Mouse (Mus musculus): ENCODE measurements at regions not wholly inside any gene's neighbourhood (a gene's known extent, or its start where the extent isn't known, plus 50 kb on each side); places are given as distances from the start of the nearest gene placed in this dataset.
"Not testable (repeated sequence)": the region's sequence is repeated elsewhere in the genome, so short reads cannot be mapped to it uniquely, and the experiment has no call there.

- no peak for DNase-seq
These were observed 138.3 kb upstream of the Haao start for GRCm38 (mm10) chr17:83985916-83986578.

GRCm38 (mm10) chr17:83985333-83985790, 137.6 kb upstream of the Haao start:
- no peak for DNase-seq

- no peak for DNase-seq
These were observed 136.2 kb upstream of the Haao start for GRCm38 (mm10) chr17:83983837-83984388.

GRCm38 (mm10) chr17:83983070-83983836, 135.5 kb upstream of the Haao start:
- peak; percentile 52 for DNase-seq

- no peak for DNase-seq
These were observed 134.9 kb upstream of the Haao start for GRCm38 (mm10) chr17:83982700-83983069.

- DNase-seq, result no peak
These were observed 131.2 kb upstream of the Haao start for GRCm38 (mm10) chr17:83978858-83979470.

GRCm38 (mm10) chr17:83977725-83978124, 130.0 kb upstream of the Haao start:
- no peak for DNase-seq

GRCm38 (mm10) chr17:83975813-83976212, 128.1 kb upstream of the Haao start:
- DNase-seq, result no peak

GRCm38 (mm10) chr17:83973461-83974350, 125.9 kb upstream of the Haao start:
- DNase-seq, result peak; percentile 70

GRCm38 (mm10) chr17:83972874-83973273, 125.1 kb upstream of the Haao start:
- no peak for DNase-seq

- DNase-seq, result peak; percentile 43
These were observed 124.7 kb upstream of the Haao start for GRCm38 (mm10) chr17:83972470-83972869.

GRCm38 (mm10) chr17:83972026-83972425, 124.3 kb upstream of the Haao start:
- no peak for DNase-seq

GRCm38 (mm10) chr17:83969407-83969826, 121.7 kb upstream of the Haao start:
- no peak for DNase-seq

GRCm38 (mm10) chr17:83968124-83968523, 120.4 kb upstream of the Haao start:
- DNase-seq, result not testable (repeated sequence)

GRCm38 (mm10) chr17:83967007-83967406, 119.2 kb upstream of the Haao start:
- no peak for DNase-seq

GRCm38 (mm10) chr17:83964454-83965211, 116.9 kb upstream of the Haao start:
- DNase-seq, result peak; percentile 32

- no peak for DNase-seq
These were observed 115.8 kb upstream of the Haao start for GRCm38 (mm10) chr17:83963561-83963960.

GRCm38 (mm10) chr17:83962841-83963240, 115.1 kb upstream of the Haao start:
- no peak for DNase-seq

GRCm38 (mm10) chr17:83962126-83962525, 114.4 kb upstream of the Haao start:
- no peak for DNase-seq

- DNase-seq, result no peak
These were observed 113.1 kb upstream of the Haao start for GRCm38 (mm10) chr17:83960821-83961220.

- no peak for DNase-seq
These were observed 112.4 kb upstream of the Haao start for GRCm38 (mm10) chr17:83960158-83960557.
